Mouse (Mus musculus) hindbrain, embryonic 10.5 days (tissue): ENCODE results near the gene Skint1. TPM values are rescaled to one million over a fixed set of nuclear protein-coding genes. Genes with fewer than 3 reads are reported as not detected.
"Not testable (repeated sequence)": the region's sequence is repeated elsewhere in the genome, so short reads cannot be mapped to it uniquely, and the experiment has no call there.

Experiments
- DNase-seq: peaks from one replicate; pipeline ENCODE4 v3.0.0-alpha.2; 2017; ENCODE audit warnings: low spot score
- H3K27ac ChIP-seq: fragments of 300-500 bp; sonication (generic); 2 replicates; pipeline ENCODE4 v1.5.1; 2016; ENCODE audit warnings: mild to moderate bottlenecking, moderate library complexity
- H3K27me3 ChIP-seq: fragments of 300-500 bp; sonication (generic); 2 replicates; pipeline ENCODE4 v1.6.1; 2016; ENCODE audit warnings: mild to moderate bottlenecking; ENCODE audit not compliant: poor library complexity, insufficient read depth, severe bottlenecking
- H3K36me3 ChIP-seq: fragments of 300-500 bp; sonication (generic); 2 replicates; pipeline ENCODE4 v1.6.1; 2016; ENCODE audit warnings: mild to moderate bottlenecking, moderate library complexity
- H3K4me1 ChIP-seq: fragments of 300-500 bp; sonication (generic); replicated peaks from 2 replicates; pipeline ENCODE4 v1.6.1; 2016; ENCODE audit warnings: mild to moderate bottlenecking
- H3K4me3 ChIP-seq: fragments of 300-500 bp; sonication (generic); 2 replicates; pipeline ENCODE4 v1.5.1; 2016; ENCODE audit warnings: mild to moderate bottlenecking, moderate library complexity
- H3K9me3 ChIP-seq: fragments of 300-500 bp; sonication (generic); 2 replicates; pipeline ENCODE4 v1.6.1; 2016; ENCODE audit warnings: mild to moderate bottlenecking, moderate library complexity
- WGBS: fragments of 180-500 bp; shearing (Covaris S2); methylation state at CpG from one replicate; pipeline ENCODE4 v1.1.7; 2016; 5-methylcytosine and 5-hydroxymethylcytosine counted together
- polyA plus RNA-seq: library from polyadenylated mRNA; unstranded; fragments of >200 nt; fragmentation: Nextera tagmentation; extraction: Ambion mirVana; gene quantifications from 2 replicates; pipeline ENCODE4 v1.2.1, GENCODE M21; 2016

Skint1 gene
- not detected in 2 replicates for polyA plus RNA-seq

GRCm38 (mm10) chr4:112005969-112006368, at the start of gene Skint1:
Skint1 (plus strand) TSS chr4:112006269.
- Histone ChIP-seq H3K9me3 (no peaks in the 10 kb centered on the region), H3K4me3 (no peak within 1 kb of the TSS), H3K27ac (no peak within 1 kb of the TSS), H3K27me3 (no peaks in the 10 kb centered on the region), H3K4me1 (no peaks in the 10 kb centered on the region), H3K36me3 (no peaks in the 10 kb centered on the region)
- no peak for DNase-seq

DNA sequence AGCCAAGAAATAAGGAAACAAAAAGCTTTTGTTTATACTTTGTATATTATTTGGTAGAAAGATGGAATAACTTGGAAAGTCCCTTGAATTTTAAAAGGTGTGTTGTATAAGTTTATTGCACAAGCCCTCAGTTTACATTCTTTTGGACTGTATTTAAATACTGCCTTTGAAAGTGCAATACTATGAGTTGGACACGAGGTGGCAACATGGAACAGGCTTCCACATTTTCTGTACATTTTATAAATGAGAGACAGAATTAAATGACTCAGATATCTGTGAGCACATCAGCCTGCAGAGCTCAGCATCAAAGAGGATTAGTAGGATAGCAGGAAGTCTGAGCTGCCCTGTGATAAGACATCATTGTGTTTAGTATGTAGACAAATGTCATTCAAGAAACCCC, 44.8 kb upstream of the Skint1 start:
- WGBS, result 27% methylated on average over 1 of the region's 1 CpGs
- H3K4me1 ChIP-seq, result no peaks in the 10 kb centered on the region
- H3K27me3 ChIP-seq, result no peaks in the 10 kb centered on the region
- H3K36me3 ChIP-seq, result no peaks in the 10 kb centered on the region
- no peak overlapping the region for H3K4me3 ChIP-seq
- DNase-seq, result no peak
- H3K27ac ChIP-seq, result no peak overlapping the region
- no peaks in the 10 kb centered on the region for H3K9me3 ChIP-seq

- WGBS, result 77% methylated on average over 1 of the region's 1 CpGs
- not testable (repeated sequence) for H3K4me1 ChIP-seq, H3K27ac ChIP-seq
These were observed 42.8 kb upstream of the Skint1 start for GRCm38 (mm10) chr4:111963241-111963640.

DNA sequence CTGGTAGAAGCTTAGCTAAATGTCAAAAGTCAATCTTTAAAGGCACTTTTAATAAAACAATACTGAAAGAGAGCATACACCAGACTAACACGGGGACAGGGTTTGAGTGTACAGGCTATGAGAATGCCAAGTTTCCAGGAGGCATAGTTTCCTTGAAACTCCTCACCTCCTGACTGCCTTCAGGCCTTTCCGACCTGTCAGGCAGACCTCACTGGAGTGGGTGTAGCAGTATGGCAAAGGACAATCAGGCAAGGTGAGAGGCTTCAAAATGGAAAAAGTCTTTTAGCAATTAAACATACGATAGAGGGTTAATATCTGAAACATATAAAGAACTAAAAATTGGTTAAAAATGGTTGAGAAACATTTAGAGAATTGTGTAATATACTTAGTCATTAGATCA, 42.4 kb upstream of the Skint1 start:
- WGBS, result 85% methylated on average over 3 of the region's 3 CpGs
- Histone ChIP-seq H3K4me1 (no peaks in the 10 kb centered on the region), H3K9me3 (no peaks in the 10 kb centered on the region), H3K27me3 (no peaks in the 10 kb centered on the region), H3K27ac (no peak overlapping the region), H3K4me3 (no peak overlapping the region), H3K36me3 (no peaks in the 10 kb centered on the region)
- DNase-seq, result no peak

More at GRCm38 (mm10) chr4:111963241-111963640, 42.8 kb upstream of the Skint1 start:
- H3K27me3 ChIP-seq, H3K9me3 ChIP-seq, DNase-seq, H3K36me3 ChIP-seq, H3K4me3 ChIP-seq: not testable (repeated sequence)

GRCm38 (mm10) chr4:111972623-111973022, 33.4 kb upstream of the Skint1 start, which contains the start of gene Skint7:
Skint7 (plus strand) TSS chr4:111972923.
- Histone ChIP-seq H3K4me1 (no peaks in the 10 kb centered on the region), H3K27me3 (no peaks in the 10 kb centered on the region), H3K27ac (no peak within 1 kb of the TSS), H3K9me3 (no peaks in the 10 kb centered on the region), H3K4me3 (no peak within 1 kb of the TSS), H3K36me3 (no peaks in the 10 kb centered on the region)
- DNase-seq, result no peak
- 96% methylated on average over 1 of the region's 1 CpGs for WGBS

- Histone ChIP-seq H3K36me3 (no peaks in the 10 kb centered on the region), H3K4me3 (no peak within 1 kb of the TSS), H3K4me1 (no peaks in the 10 kb centered on the region), H3K27ac (no peak within 1 kb of the TSS), H3K27me3 (no peaks in the 10 kb centered on the region), H3K9me3 (0 out of 2 replicates have a peak, but pooled peaks cover 2% of the 10 kb centered on the region)
- no peak for DNase-seq
These were observed 65.6 kb downstream of the Skint1 start, which contains the start of gene Skint4 for GRCm38 (mm10) chr4:112071716-112072115. Skint4 (plus strand) TSS chr4:112072016.

Other genes starting within 250 kb of the Skint1 start
- gene Slc5a9, start 103.4 kb upstream of the Skint1 start, polyA plus RNA-seq, result 0.26 TPM in 1 of 2 replicates, not detected in the other
- gene Skint8, start 86.9 kb upstream of the Skint1 start, polyA plus RNA-seq, result not detected in 2 replicates
- gene Skint7, start 33.3 kb upstream of the Skint1 start, polyA plus RNA-seq, result not detected in 2 replicates
- gene Skint4, start 65.7 kb downstream of the Skint1 start, polyA plus RNA-seq, result not detected in 2 replicates
- gene Skint3, start 226.0 kb downstream of the Skint1 start, polyA plus RNA-seq, result not detected in 2 replicates